Mouse (Mus musculus) limb, embryonic 13.5 days (tissue): ENCODE data around the gene Fkbp15. TPM values are rescaled to one million over a fixed set of nuclear protein-coding genes. Genes with fewer than 3 reads are reported as not detected.

ENCODE experiments used
- ATAC-seq: fragments of 200-750 bp; cut with Nextera tagmentation; 2 replicates; pipeline ENCODE4 v1.8.0; 2017; ENCODE audit warnings: low read depth, moderate number of reproducible peaks, moderate TSS enrichment; ENCODE audit not compliant: low FRiP score
- H3K27ac ChIP-seq: fragments of 300-500 bp; sonication (generic); 2 replicates; pipeline ENCODE4 v1.5.1; 2015; ENCODE audit warnings: inconsistent platforms, mild to moderate bottlenecking, moderate library complexity
- H3K27me3 ChIP-seq: fragments of 300-500 bp; sonication (generic); 2 replicates; pipeline ENCODE4 v1.6.1; 2015; ENCODE audit warnings: mild to moderate bottlenecking, inconsistent platforms
- H3K36me3 ChIP-seq: fragments of 300-500 bp; sonication (generic); 2 replicates; pipeline ENCODE4 v1.6.1; 2015; ENCODE audit warnings: inconsistent platforms, mild to moderate bottlenecking, moderate library complexity
- H3K4me1 ChIP-seq: fragments of 300-500 bp; sonication (generic); 2 replicates; pipeline ENCODE4 v1.6.1; 2015; ENCODE audit warnings: inconsistent platforms
- H3K4me2 ChIP-seq: fragments of 300-500 bp; sonication (generic); replicated peaks from 2 replicates; pipeline ENCODE4 v1.6.1; 2015; ENCODE audit warnings: inconsistent platforms, mild to moderate bottlenecking, moderate library complexity
- H3K4me3 ChIP-seq: fragments of 300-500 bp; sonication (generic); 2 replicates; pipeline ENCODE4 v1.5.1; 2015; ENCODE audit warnings: moderate library complexity, mild to moderate bottlenecking, inconsistent platforms
- H3K9ac ChIP-seq: fragments of 300-500 bp; sonication (generic); 2 replicates; pipeline ENCODE4 v1.6.1; 2015; ENCODE audit warnings: mild to moderate bottlenecking, inconsistent platforms
- H3K9me3 ChIP-seq: fragments of 300-500 bp; sonication (generic); 2 replicates; pipeline ENCODE4 v1.6.1; 2016; ENCODE audit warnings: inconsistent platforms
- WGBS: fragments of 180-500 bp; shearing (Covaris S2); methylation state at CpG from one replicate; pipeline ENCODE4 v1.1.7; 2015; 5-methylcytosine and 5-hydroxymethylcytosine counted together
- polyA plus RNA-seq: library from polyadenylated mRNA; unstranded; fragments of >200 nt; fragmentation: Nextera tagmentation; extraction: Ambion mirVana; gene quantifications from 2 replicates; pipeline ENCODE4 v1.2.1, GENCODE M21; 2015

Gene Fkbp15
- polyA plus RNA-seq: 25.4 and 27.9 TPM in 2 replicates

GRCm38 (mm10) chr4:62360088-62360804, at the start of gene Fkbp15, which contains the start of gene Slc31a1:
TSS of gene Fkbp15 (minus strand) at chr4:62360548.
TSS of gene Slc31a1 (plus strand) at chr4:62360727.
- Histone ChIP-seq H3K27ac (peak within 1 kb of the TSS; percentile 44; the same call in 1 of the 2 replicates), H3K27me3 (no peaks in the 10 kb centered on the region), H3K9ac (peak within 1 kb of the TSS; percentile 79), H3K4me3 (peak within 1 kb of the TSS; percentile 82), H3K36me3 (no peaks in the 10 kb centered on the region), H3K4me1 (peaks cover 19% of the 10 kb centered on the region), H3K9me3 (no peaks in the 10 kb centered on the region), H3K4me2 (peak within 1 kb of the TSS; percentile 84)
- peak; percentile 100 for ATAC-seq
- WGBS: under 1% methylated on average over 51 of the region's 51 CpGs

DNA sequence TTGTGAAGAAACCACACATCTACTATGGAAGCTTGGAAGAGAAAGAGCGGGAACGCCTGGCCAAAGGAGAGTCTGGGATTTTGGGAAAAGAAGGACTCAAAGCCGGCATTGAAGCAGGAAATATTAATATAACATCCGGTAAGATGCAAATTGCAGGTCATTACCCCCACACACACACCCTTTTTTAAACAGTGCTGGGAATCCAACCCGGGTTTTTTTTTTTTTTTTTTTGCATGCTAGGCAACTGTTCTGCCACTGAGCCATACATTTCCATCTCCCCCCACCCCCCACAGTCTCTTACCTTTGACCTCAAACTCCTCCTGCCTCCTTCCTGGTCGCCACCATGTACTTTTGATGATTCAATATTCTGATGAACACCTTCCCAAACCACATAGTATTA, 49.3 kb upstream of the Fkbp15 start:
- no peak for ATAC-seq

GRCm38 (mm10) chr4:62408601-62409282, 48.4 kb upstream of the Fkbp15 start, which contains the start of the genes Cdc26 and Prpf4:
TSS of gene Cdc26 (minus strand) at chr4:62408642.
TSS of gene Prpf4 (plus strand) at chr4:62408797.
- Histone ChIP-seq H3K36me3 (peaks cover 41% of the 10 kb centered on the region), H3K27ac (peak within 1 kb of the TSS; percentile 90)
- WGBS: under 1% methylated on average over 39 of the region's 39 CpGs

More for the DNA sequence above, 49.3 kb upstream of the Fkbp15 start:
- Histone ChIP-seq H3K9me3 (no peaks in the 10 kb centered on the region), H3K27me3 (no peaks in the 10 kb centered on the region), H3K4me1 (peaks cover 29% of the 10 kb centered on the region), H3K4me3 (peak overlapping the region; percentile 83), H3K27ac (peak overlapping the region; percentile 82), H3K36me3 (peaks cover 43% of the 10 kb centered on the region), H3K9ac (peak overlapping the region; percentile 88), H3K4me2 (peak overlapping the region; percentile 72)
- 28% methylated on average over 6 of the region's 6 CpGs for WGBS

GRCm38 (mm10) chr4:62407730-62408582, 47.6 kb upstream of the Fkbp15 start:
- Histone ChIP-seq H3K9me3 (no peaks in the 10 kb centered on the region), H3K4me3 (peak overlapping the region; percentile 83), H3K9ac (peak overlapping the region; percentile 83), H3K27ac (peak overlapping the region; percentile 90), H3K36me3 (peaks cover 40% of the 10 kb centered on the region), H3K4me1 (peaks cover 29% of the 10 kb centered on the region), H3K27me3 (no peaks in the 10 kb centered on the region), H3K4me2 (peak overlapping the region; percentile 72)
- WGBS: under 1% methylated on average over 35 of the region's 35 CpGs
- peak; percentile 60 for ATAC-seq

More at GRCm38 (mm10) chr4:62408601-62409282, 48.4 kb upstream of the Fkbp15 start, which contains the start of the genes Cdc26 and Prpf4:
- peak within 1 kb of the TSS; percentile 83 for H3K4me3 ChIP-seq
- H3K27me3 ChIP-seq: no peaks in the 10 kb centered on the region
- H3K9ac ChIP-seq: peak within 1 kb of the TSS; percentile 88
- peak within 1 kb of the TSS; percentile 72 for H3K4me2 ChIP-seq
- ATAC-seq: peak; percentile 99
- peaks cover 29% of the 10 kb centered on the region for H3K4me1 ChIP-seq
- H3K9me3 ChIP-seq: no peaks in the 10 kb centered on the region

- Histone ChIP-seq H3K9ac (no peak overlapping the region), H3K4me1 (peaks cover 29% of the 10 kb centered on the region), H3K4me3 (peak overlapping the region; percentile 0; the same call in 1 of the 2 replicates), H3K27me3 (no peaks in the 10 kb centered on the region), H3K9me3 (no peaks in the 10 kb centered on the region), H3K4me2 (peak overlapping the region; percentile 14; the same call in 1 of the 2 replicates), H3K27ac (no peak overlapping the region), H3K36me3 (peaks cover 40% of the 10 kb centered on the region)
- no peak for ATAC-seq
- 84% methylated on average over 4 of the region's 4 CpGs for WGBS
Measured at GRCm38 (mm10) chr4:62406133-62406532, 45.8 kb upstream of the Fkbp15 start.

GRCm38 (mm10) chr4:62398956-62399355, 38.6 kb upstream of the Fkbp15 start:
- no peaks in the 10 kb centered on the region for H3K27me3 ChIP-seq
- no peak overlapping the region for H3K4me2 ChIP-seq
- no peak for ATAC-seq
- H3K9me3 ChIP-seq: no peaks in the 10 kb centered on the region
- no peak overlapping the region for H3K9ac ChIP-seq
- H3K36me3 ChIP-seq: peaks cover 90% of the 10 kb centered on the region
- H3K27ac ChIP-seq: no peak overlapping the region
- WGBS: 94% methylated on average over 3 of the region's 3 CpGs
- H3K4me3 ChIP-seq: no peak overlapping the region
- H3K4me1 ChIP-seq: no peaks in the 10 kb centered on the region

- WGBS: 89% methylated on average over 4 of the region's 4 CpGs
- H3K9me3 ChIP-seq: no peaks in the 10 kb centered on the region
- no peak overlapping the region for H3K4me2 ChIP-seq
- no peak overlapping the region for H3K27ac ChIP-seq
- H3K36me3 ChIP-seq: peaks cover 88% of the 10 kb centered on the region
- H3K9ac ChIP-seq: no peak overlapping the region
- no peaks in the 10 kb centered on the region for H3K4me1 ChIP-seq
- no peak overlapping the region for H3K4me3 ChIP-seq
- ATAC-seq: no peak
- no peaks in the 10 kb centered on the region for H3K27me3 ChIP-seq
Measured at GRCm38 (mm10) chr4:62397616-62398365, 37.4 kb upstream of the Fkbp15 start.

DNA sequence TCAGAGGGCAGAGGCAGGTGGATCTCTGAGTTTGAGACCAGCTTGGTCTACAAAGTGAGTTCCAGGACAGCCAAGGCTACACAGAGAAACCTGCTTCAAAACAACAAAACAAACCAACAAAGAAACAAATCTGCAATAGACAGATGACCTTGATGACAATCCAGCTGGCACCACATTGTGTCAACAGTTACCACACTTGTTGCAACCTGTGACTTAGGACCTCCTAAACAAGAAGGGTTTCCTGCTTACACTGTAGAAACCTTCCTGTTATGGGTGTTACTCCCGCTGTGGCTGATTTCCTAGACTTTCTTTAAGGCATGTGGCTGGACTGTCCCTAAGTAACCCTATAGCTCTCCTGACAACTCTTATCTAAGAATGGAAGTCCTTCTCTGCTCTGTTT, 35.5 kb upstream of the Fkbp15 start:
- Histone ChIP-seq H3K27me3 (no peaks in the 10 kb centered on the region), H3K9ac (no peak overlapping the region), H3K36me3 (peaks cover 86% of the 10 kb centered on the region), H3K4me2 (no peak overlapping the region), H3K4me1 (no peaks in the 10 kb centered on the region), H3K9me3 (no peaks in the 10 kb centered on the region), H3K4me3 (no peak overlapping the region), H3K27ac (no peak overlapping the region)
- no peak for ATAC-seq
- WGBS: 100% methylated on average over 1 of the region's 1 CpGs

- Histone ChIP-seq H3K9me3 (no peaks in the 10 kb centered on the region), H3K4me3 (no peak overlapping the region), H3K27ac (no peak overlapping the region), H3K4me2 (no peak overlapping the region), H3K9ac (no peak overlapping the region), H3K36me3 (peaks cover 85% of the 10 kb centered on the region), H3K4me1 (no peaks in the 10 kb centered on the region), H3K27me3 (no peaks in the 10 kb centered on the region)
- 61% methylated on average over 6 of the region's 6 CpGs for WGBS
- peak; percentile 32; the same call in 1 of the 2 replicates for ATAC-seq
Measured at GRCm38 (mm10) chr4:62393459-62393858, 33.1 kb upstream of the Fkbp15 start.

- H3K9ac ChIP-seq: no peak overlapping the region
- no peak overlapping the region for H3K4me3 ChIP-seq
- H3K36me3 ChIP-seq: peaks cover 81% of the 10 kb centered on the region
- H3K4me1 ChIP-seq: no peaks in the 10 kb centered on the region
- H3K9me3 ChIP-seq: no peaks in the 10 kb centered on the region
- H3K27ac ChIP-seq: no peak overlapping the region
- no peak for ATAC-seq
- 89% methylated on average over 7 of the region's 7 CpGs for WGBS
- no peak overlapping the region for H3K4me2 ChIP-seq
- H3K27me3 ChIP-seq: no peaks in the 10 kb centered on the region
Measured at GRCm38 (mm10) chr4:62391892-62392291, 31.5 kb upstream of the Fkbp15 start.
